Mouse (Mus musculus) hindbrain, embryonic 14.5 days (tissue): Measurements from ENCODE around the gene Tomm40. TPM values are rescaled to one million over a fixed set of nuclear protein-coding genes. Genes with fewer than 3 reads are reported as not detected.

ENCODE experiments used
- ATAC-seq: fragments of 200-750 bp; cut with Nextera tagmentation; 2 replicates; pipeline ENCODE4 v1.8.0; 2017; ENCODE audit warnings: moderate number of reproducible peaks, mild to moderate bottlenecking, moderate TSS enrichment, moderate library complexity; ENCODE audit not compliant: low FRiP score
- DNase-seq: peaks from one replicate; pipeline ENCODE4 v3.0.0-alpha.2; 2015; ENCODE audit warnings: low spot score
- H3K27ac ChIP-seq: fragments of 300-500 bp; sonication (generic); 2 replicates; pipeline ENCODE4 v1.5.1; 2014; ENCODE audit warnings: mild to moderate bottlenecking, moderate library complexity
- H3K27me3 ChIP-seq: fragments of 300-500 bp; sonication (generic); 2 replicates; pipeline ENCODE4 v1.6.1; 2014; ENCODE audit warnings: mild to moderate bottlenecking, low read length, mixed read lengths; ENCODE audit not compliant: control insufficient read depth, insufficient read depth
- H3K36me3 ChIP-seq: fragments of 300-500 bp; sonication (generic); replicated peaks from 2 replicates; pipeline ENCODE4 v1.6.1; 2014; ENCODE audit not compliant: control insufficient read depth, insufficient read depth
- H3K4me1 ChIP-seq: fragments of 300-500 bp; sonication (generic); replicated peaks from 2 replicates; pipeline ENCODE4 v1.6.1; 2014; ENCODE audit warnings: antibody characterized with exemption, low read length, mixed read lengths; ENCODE audit not compliant: control insufficient read depth, insufficient read depth
- H3K4me2 ChIP-seq: fragments of 300-500 bp; sonication (generic); replicated peaks from 2 replicates; pipeline ENCODE4 v1.6.1; 2014; ENCODE audit warnings: mild to moderate bottlenecking, moderate library complexity
- H3K4me3 ChIP-seq: fragments of 300-500 bp; sonication (generic); replicated peaks from 2 replicates; pipeline ENCODE4 v1.5.1; 2014; ENCODE audit warnings: mild to moderate bottlenecking, low read length
- H3K9ac ChIP-seq: fragments of 300-500 bp; sonication (generic); 2 replicates; pipeline ENCODE4 v1.6.1; 2014
- H3K9me3 ChIP-seq: fragments of 300-500 bp; sonication (generic); 2 replicates; pipeline ENCODE4 v1.6.1; 2016; ENCODE audit warnings: low read length; ENCODE audit not compliant: control insufficient read depth
- WGBS: fragments of 180-500 bp; shearing (Covaris S2); extraction: QIAGEN DNeasy Blood & Tissue Kit; methylation state at CpG from one replicate; pipeline ENCODE4 v1.1.7; 2014; 5-methylcytosine and 5-hydroxymethylcytosine counted together
- polyA plus RNA-seq: library from polyadenylated mRNA; unstranded; fragments of >200 nt; fragmentation: Nextera tagmentation; extraction: Ambion mirVana; gene quantifications from 2 replicates; pipeline ENCODE4 v1.2.1, GENCODE M21; 2014

Gene Tomm40
- polyA plus RNA-seq, 1 experiment from 2014 or later: 119 TPM

GRCm38 (mm10) chr7:19701069-19701761, 14.0 kb downstream of the Tomm40 start:
- 31% methylated on average over 22 of the region's 22 CpGs for WGBS
- peak; percentile 21; the same call in 1 of the 2 replicates for ATAC-seq

GRCm38 (mm10) chr7:19700299-19701068, 14.8 kb downstream of the Tomm40 start:
- Histone ChIP-seq H3K9ac (no peak overlapping the region), H3K4me2 (no peak overlapping the region), H3K27ac (no peak overlapping the region), H3K27me3 (no peaks in the 10 kb centered on the region), H3K4me3 (no peak overlapping the region), H3K36me3 (peaks cover 33% of the 10 kb centered on the region), H3K4me1 (peaks cover 18% of the 10 kb centered on the region), H3K9me3 (no peaks in the 10 kb centered on the region)
- WGBS: 61% methylated on average over 12 of the region's 12 CpGs
- ATAC-seq (no peak), DNase-seq (no peak)

More at GRCm38 (mm10) chr7:19701069-19701761, 14.0 kb downstream of the Tomm40 start:
- Histone ChIP-seq H3K4me2 (no peak overlapping the region), H3K4me1 (peaks cover 18% of the 10 kb centered on the region), H3K27ac (no peak overlapping the region; the same call in 1 of the 2 replicates), H3K9ac (no peak overlapping the region), H3K9me3 (no peaks in the 10 kb centered on the region), H3K27me3 (no peaks in the 10 kb centered on the region), H3K4me3 (no peak overlapping the region), H3K36me3 (peaks cover 33% of the 10 kb centered on the region)
- peak; percentile 70 for DNase-seq

- Histone ChIP-seq H3K27me3 (no peaks in the 10 kb centered on the region), H3K4me3 (no peak overlapping the region), H3K4me1 (peaks cover 18% of the 10 kb centered on the region), H3K9me3 (no peaks in the 10 kb centered on the region), H3K9ac (no peak overlapping the region), H3K36me3 (peaks cover 26% of the 10 kb centered on the region), H3K4me2 (no peak overlapping the region), H3K27ac (no peak overlapping the region)
- no peak for ATAC-seq
- DNase-seq: no peak
- WGBS: 82% methylated on average over 4 of the region's 4 CpGs
These were observed 15.4 kb downstream of the Tomm40 start for GRCm38 (mm10) chr7:19699827-19700148.

- WGBS: under 1% methylated on average over 19 of the region's 20 CpGs
These were observed 16.1 kb downstream of the Tomm40 start, which contains the start of gene Apoe for GRCm38 (mm10) chr7:19698907-19699826. Gene Apoe, minus strand, starts transcription at chr7:19699188.

GRCm38 (mm10) chr7:19697949-19698906, 17.0 kb downstream of the Tomm40 start:
- WGBS: 2% methylated on average over 28 of the region's 28 CpGs
- Histone ChIP-seq H3K9ac (peak overlapping the region; percentile 44), H3K36me3 (peaks cover 16% of the 10 kb centered on the region), H3K27me3 (no peaks in the 10 kb centered on the region), H3K4me2 (peak overlapping the region; percentile 48), H3K9me3 (no peaks in the 10 kb centered on the region), H3K4me3 (peak overlapping the region; percentile 28), H3K4me1 (peaks cover 20% of the 10 kb centered on the region), H3K27ac (no peak overlapping the region)
- no peak for ATAC-seq
- no peak for DNase-seq

More at GRCm38 (mm10) chr7:19698907-19699826, 16.1 kb downstream of the Tomm40 start, which contains the start of gene Apoe:
- Histone ChIP-seq H3K4me2 (peak within 1 kb of the TSS; percentile 48), H3K36me3 (peaks cover 23% of the 10 kb centered on the region), H3K9me3 (no peaks in the 10 kb centered on the region), H3K27me3 (no peaks in the 10 kb centered on the region), H3K9ac (peak within 1 kb of the TSS; percentile 44), H3K4me1 (peaks cover 18% of the 10 kb centered on the region), H3K4me3 (peak within 1 kb of the TSS; percentile 28), H3K27ac (no peak within 1 kb of the TSS)
- ATAC-seq (peak; percentile 52), DNase-seq (no peak)

GRCm38 (mm10) chr7:19696336-19696873, 18.8 kb downstream of the Tomm40 start:
- no peak overlapping the region for H3K27ac ChIP-seq

GRCm38 (mm10) chr7:19695881-19696280, 19.4 kb downstream of the Tomm40 start:
- Histone ChIP-seq H3K27me3 (no peaks in the 10 kb centered on the region), H3K4me1 (peaks cover 20% of the 10 kb centered on the region), H3K9ac (no peak overlapping the region), H3K4me3 (no peak overlapping the region), H3K9me3 (no peaks in the 10 kb centered on the region), H3K36me3 (no peaks in the 10 kb centered on the region), H3K4me2 (no peak overlapping the region), H3K27ac (no peak overlapping the region)
- DNase-seq (no peak), ATAC-seq (no peak)
- 87% methylated on average over 6 of the region's 6 CpGs for WGBS

More at GRCm38 (mm10) chr7:19696336-19696873, 18.8 kb downstream of the Tomm40 start:
- ATAC-seq (no peak), DNase-seq (no peak)
- 95% methylated on average over 34 of the region's 34 CpGs for WGBS
- Histone ChIP-seq H3K36me3 (0 out of 2 replicates have a peak, but pooled peaks cover 1% of the 10 kb centered on the region), H3K4me1 (peaks cover 20% of the 10 kb centered on the region), H3K4me3 (no peak overlapping the region), H3K27me3 (no peaks in the 10 kb centered on the region), H3K4me2 (no peak overlapping the region), H3K9me3 (no peaks in the 10 kb centered on the region), H3K9ac (no peak overlapping the region)

GRCm38 (mm10) chr7:19695213-19695594, 20.0 kb downstream of the Tomm40 start:
- Histone ChIP-seq H3K27ac (no peak overlapping the region), H3K9ac (no peak overlapping the region), H3K4me2 (no peak overlapping the region), H3K27me3 (no peaks in the 10 kb centered on the region), H3K9me3 (no peaks in the 10 kb centered on the region), H3K4me3 (no peak overlapping the region), H3K4me1 (peaks cover 20% of the 10 kb centered on the region), H3K36me3 (no peaks in the 10 kb centered on the region)
- DNase-seq (no peak), ATAC-seq (no peak)
- WGBS: 58% methylated on average over 8 of the region's 8 CpGs
